Mouse (Mus musculus) cortical plate, adult 2 months (tissue): ENCODE measurements at regions not wholly inside any gene's neighbourhood (a gene's known extent, or its start where the extent isn't known, plus 50 kb on each side); places are given as distances from the start of the nearest gene placed in this dataset.

Source experiments
- CTCF ChIP-seq: fragments of 200-500 bp; IDR thresholded peaks from 2 replicates; pipeline ENCODE4 v1.5.1; 2011; ENCODE audit warnings: mild to moderate bottlenecking, control low read depth, low read length; ENCODE audit not compliant: insufficient read depth; ENCODE audit errors: extremely low read depth
- POLR2A ChIP-seq: fragments of 200-500 bp; IDR thresholded peaks from 2 replicates; pipeline ENCODE4 v1.6.1; 2011; ENCODE audit warnings: mild to moderate bottlenecking, low read length, control low read depth; ENCODE audit not compliant: insufficient read depth; ENCODE audit errors: extremely low read depth

- TF ChIP-seq POLR2A (no peak), CTCF (no peak)
Observed at GRCm38 (mm10) chr16:77537351-77537750, 64.5 kb downstream of the Gm11146 start.
